Mouse (Mus musculus): ENCODE results near the gene Snd1. TPM values are rescaled to one million over a fixed set of nuclear protein-coding genes. Genes with fewer than 3 reads are reported as not detected.

Snd1 gene
- polyA plus RNA-seq, 1 experiment from 2014 or later: 56.1 TPM

DNA sequence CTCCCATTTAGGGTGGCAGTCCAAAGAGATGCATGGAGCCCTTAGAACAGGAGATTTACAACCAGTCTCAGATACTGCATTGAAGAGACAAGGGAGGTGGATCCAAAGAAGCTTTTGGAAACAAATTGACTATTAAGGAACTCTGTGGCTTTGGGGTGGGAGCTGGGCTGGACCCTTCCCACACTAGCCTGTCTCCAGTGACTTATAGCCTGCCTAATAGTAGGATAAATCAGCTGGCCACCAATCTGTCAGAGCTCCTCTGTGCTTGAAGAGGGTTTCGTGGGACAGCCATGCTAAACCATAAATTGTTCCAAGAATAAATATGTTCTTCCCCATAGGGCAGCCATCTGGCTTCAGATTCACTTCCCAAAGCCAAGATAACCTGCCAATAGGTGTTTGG lies 400.4 kb downstream of the Snd1 start:
- H3K27me3 ChIP-seq (ENCODE audit: control insufficient read depth, insufficient read depth, low read depth, low read length): no peaks in the 10 kb centered on the region
- no peak overlapping the region for H3K9ac ChIP-seq (ENCODE audit: low read depth, low read length)
- H3K4me2 ChIP-seq (ENCODE audit: low read depth, low read length): no peak overlapping the region
- H3K36me3 ChIP-seq (ENCODE audit: control insufficient read depth, insufficient read depth): no peaks in the 10 kb centered on the region
- 81% methylated on average over 1 of the region's 1 CpGs for WGBS (ENCODE audit: insufficient replicate concordance)
- no peak overlapping the region for H3K27ac ChIP-seq (ENCODE audit: low read length)
- ATAC-seq (ENCODE audit: low read depth): no peak
- no peak overlapping the region for H3K4me3 ChIP-seq (ENCODE audit: low read depth, low read length)
- H3K4me1 ChIP-seq (ENCODE audit: control insufficient read depth, low read depth, low read length): no peaks in the 10 kb centered on the region
- H3K9me3 ChIP-seq (replicated peaks; ENCODE audit: control insufficient read depth, low read length): no peaks in the 10 kb centered on the region

GRCm38 (mm10) chr6:28876492-28876891 lies 401.6 kb downstream of the Snd1 start:
- no peak for ATAC-seq (ENCODE audit: low read depth)
- H3K4me2 ChIP-seq (ENCODE audit: low read depth, low read length): no peak overlapping the region
- WGBS (ENCODE audit: insufficient replicate concordance): 60% methylated on average over 3 of the region's 3 CpGs
- H3K9me3 ChIP-seq (replicated peaks; ENCODE audit: control insufficient read depth, low read length): no peaks in the 10 kb centered on the region
- no peaks in the 10 kb centered on the region for H3K36me3 ChIP-seq (ENCODE audit: control insufficient read depth, insufficient read depth)
- no peak overlapping the region for H3K9ac ChIP-seq (ENCODE audit: low read depth, low read length)
- H3K4me1 ChIP-seq (ENCODE audit: control insufficient read depth, low read depth, low read length): no peaks in the 10 kb centered on the region
- no peak overlapping the region for H3K4me3 ChIP-seq (ENCODE audit: low read depth, low read length)
- no peaks in the 10 kb centered on the region for H3K27me3 ChIP-seq (ENCODE audit: control insufficient read depth, insufficient read depth, low read depth, low read length)
- no peak overlapping the region for H3K27ac ChIP-seq (ENCODE audit: low read length)

- Histone ChIP-seq H3K9me3 (replicated peaks; ENCODE audit: control insufficient read depth, low read length) (no peaks in the 10 kb centered on the region), H3K27me3 (ENCODE audit: control insufficient read depth, insufficient read depth, low read depth, low read length) (no peaks in the 10 kb centered on the region), H3K9ac (ENCODE audit: low read depth, low read length) (no peak overlapping the region), H3K4me1 (ENCODE audit: control insufficient read depth, low read depth, low read length) (no peaks in the 10 kb centered on the region), H3K4me2 (ENCODE audit: low read depth, low read length) (no peak overlapping the region), H3K27ac (ENCODE audit: low read length) (no peak overlapping the region), H3K36me3 (ENCODE audit: control insufficient read depth, insufficient read depth) (no peaks in the 10 kb centered on the region), H3K4me3 (ENCODE audit: low read depth, low read length) (no peak overlapping the region)
- ATAC-seq (ENCODE audit: low read depth): no peak
- WGBS (ENCODE audit: insufficient replicate concordance): 44% methylated on average over 7 of the region's 7 CpGs
These were observed 403.2 kb downstream of the Snd1 start for GRCm38 (mm10) chr6:28877945-28878666.

- Histone ChIP-seq H3K27ac (ENCODE audit: low read length) (no peak overlapping the region), H3K27me3 (ENCODE audit: control insufficient read depth, insufficient read depth, low read depth, low read length) (no peaks in the 10 kb centered on the region), H3K9me3 (replicated peaks; ENCODE audit: control insufficient read depth, low read length) (no peaks in the 10 kb centered on the region), H3K4me2 (ENCODE audit: low read depth, low read length) (no peak overlapping the region), H3K9ac (ENCODE audit: low read depth, low read length) (no peak overlapping the region), H3K4me1 (ENCODE audit: control insufficient read depth, low read depth, low read length) (no peaks in the 10 kb centered on the region), H3K36me3 (ENCODE audit: control insufficient read depth, insufficient read depth) (peaks cover 2% of the 10 kb centered on the region; the same call in 1 of the 2 replicates), H3K4me3 (ENCODE audit: low read depth, low read length) (no peak overlapping the region)
- 52% methylated on average over 8 of the region's 8 CpGs for WGBS (ENCODE audit: insufficient replicate concordance)
- ATAC-seq (ENCODE audit: low read depth): no peak
These were observed 404.4 kb downstream of the Snd1 start for GRCm38 (mm10) chr6:28879315-28879714.

DNA sequence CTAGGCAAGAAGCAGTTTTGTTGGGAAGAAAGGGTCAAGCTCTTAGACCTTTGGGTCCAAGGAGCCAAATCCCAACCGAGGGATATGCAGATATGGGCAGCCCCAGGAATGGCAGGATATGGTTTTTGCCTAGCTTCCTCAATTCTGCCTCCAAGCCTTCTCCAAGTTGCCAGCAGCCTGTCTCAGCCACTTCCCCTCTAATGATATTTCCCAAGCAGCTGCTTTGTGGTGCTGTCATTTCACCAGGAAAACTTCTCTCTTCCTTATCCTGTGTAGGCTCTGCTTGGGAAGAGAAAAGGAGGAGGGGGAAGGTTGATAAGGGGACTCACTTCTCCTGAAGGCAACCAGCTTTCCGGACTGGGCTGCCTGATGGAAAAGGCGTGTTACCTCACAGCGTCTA lies 406.0 kb downstream of the Snd1 start:
- WGBS (ENCODE audit: insufficient replicate concordance): 50% methylated on average over 4 of the region's 4 CpGs
- ATAC-seq (ENCODE audit: low read depth): 0 out of 2 replicates have a peak, but pooled peaks have one; percentile 30
- Histone ChIP-seq H3K27me3 (ENCODE audit: control insufficient read depth, insufficient read depth, low read depth, low read length) (no peaks in the 10 kb centered on the region), H3K4me1 (ENCODE audit: control insufficient read depth, low read depth, low read length) (no peaks in the 10 kb centered on the region), H3K9me3 (replicated peaks; ENCODE audit: control insufficient read depth, low read length) (no peaks in the 10 kb centered on the region), H3K36me3 (ENCODE audit: control insufficient read depth, insufficient read depth) (peaks cover 2% of the 10 kb centered on the region; the same call in 1 of the 2 replicates), H3K9ac (ENCODE audit: low read depth, low read length) (no peak overlapping the region), H3K4me3 (ENCODE audit: low read depth, low read length) (no peak overlapping the region), H3K27ac (ENCODE audit: low read length) (no peak overlapping the region), H3K4me2 (ENCODE audit: low read depth, low read length) (no peak overlapping the region)

DNA sequence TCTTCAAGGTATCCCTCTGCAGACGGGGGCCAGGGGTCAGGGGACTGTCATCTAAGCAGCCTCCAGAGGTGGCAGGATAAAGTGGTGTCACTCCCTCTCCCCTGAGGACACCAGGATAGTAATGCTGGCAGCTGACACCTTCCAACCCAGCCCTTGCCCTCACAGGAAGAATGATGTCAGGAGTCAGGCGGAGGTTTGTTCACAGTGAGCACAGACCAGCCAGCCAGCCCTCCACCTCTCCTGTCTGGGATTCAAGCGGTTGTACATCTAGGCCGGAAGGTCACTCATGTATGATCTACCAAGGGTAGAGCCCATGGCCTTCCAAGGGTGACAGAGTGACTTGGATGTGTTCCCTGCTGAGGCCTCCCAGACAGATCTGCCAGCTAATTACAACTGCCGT lies 408.6 kb downstream of the Snd1 start:
- Histone ChIP-seq H3K9me3 (replicated peaks; ENCODE audit: control insufficient read depth, low read length) (no peaks in the 10 kb centered on the region), H3K36me3 (ENCODE audit: control insufficient read depth, insufficient read depth) (peaks cover 2% of the 10 kb centered on the region; the same call in 1 of the 2 replicates), H3K4me2 (ENCODE audit: low read depth, low read length) (no peak overlapping the region), H3K27me3 (ENCODE audit: control insufficient read depth, insufficient read depth, low read depth, low read length) (no peaks in the 10 kb centered on the region), H3K4me3 (ENCODE audit: low read depth, low read length) (no peak overlapping the region), H3K27ac (ENCODE audit: low read length) (no peak overlapping the region), H3K9ac (ENCODE audit: low read depth, low read length) (no peak overlapping the region), H3K4me1 (ENCODE audit: control insufficient read depth, low read depth, low read length) (no peaks in the 10 kb centered on the region)
- 66% methylated on average over 5 of the region's 5 CpGs for WGBS (ENCODE audit: insufficient replicate concordance)
- ATAC-seq (ENCODE audit: low read depth): no peak

DNA sequence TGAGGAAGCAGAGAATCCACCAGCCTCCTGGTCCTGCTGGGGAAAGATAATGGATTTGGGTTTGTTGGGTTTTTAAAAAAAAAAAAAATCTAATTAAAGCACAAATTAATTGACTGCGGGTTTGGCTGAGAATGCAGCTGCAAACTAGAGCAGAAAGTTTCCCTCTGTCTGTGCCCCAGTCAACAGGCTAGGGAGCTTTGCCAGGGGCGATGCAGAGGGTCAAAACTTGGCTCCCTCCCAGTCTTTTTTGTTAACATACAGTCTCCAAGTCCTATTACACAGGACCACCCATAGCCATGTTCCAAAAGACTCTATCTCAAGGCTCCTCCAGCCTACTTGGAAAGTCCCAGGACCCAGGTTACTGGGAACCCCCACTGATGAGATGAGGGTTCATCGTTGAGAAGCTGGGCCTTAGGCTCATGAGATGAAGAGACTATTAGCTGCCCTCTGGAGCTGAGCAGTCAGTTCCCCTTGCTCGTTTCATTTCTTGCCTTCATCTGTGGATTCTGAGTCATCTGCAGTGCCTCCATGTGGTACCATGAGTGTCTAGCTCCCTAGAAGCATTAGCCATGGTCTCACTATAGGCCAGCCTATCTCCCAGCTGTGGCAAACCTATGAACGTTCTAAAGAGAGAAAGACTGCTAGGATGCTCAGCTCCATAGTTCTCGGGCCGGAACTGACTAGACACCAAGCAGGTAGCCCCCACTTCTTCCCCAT lies 411.9 kb downstream of the Snd1 start:
- Histone ChIP-seq H3K36me3 (ENCODE audit: control insufficient read depth, insufficient read depth) (peaks cover 2% of the 10 kb centered on the region; the same call in 1 of the 2 replicates), H3K4me3 (ENCODE audit: low read depth, low read length) (no peak overlapping the region), H3K4me1 (ENCODE audit: control insufficient read depth, low read depth, low read length) (no peaks in the 10 kb centered on the region), H3K4me2 (ENCODE audit: low read depth, low read length) (no peak overlapping the region), H3K9ac (ENCODE audit: low read depth, low read length) (no peak overlapping the region), H3K9me3 (replicated peaks; ENCODE audit: control insufficient read depth, low read length) (no peaks in the 10 kb centered on the region), H3K27ac (ENCODE audit: low read length) (no peak overlapping the region), H3K27me3 (ENCODE audit: control insufficient read depth, insufficient read depth, low read depth, low read length) (no peaks in the 10 kb centered on the region)
- 70% methylated on average over 7 of the region's 7 CpGs for WGBS (ENCODE audit: insufficient replicate concordance)
- no peak for ATAC-seq (ENCODE audit: low read depth)

DNA sequence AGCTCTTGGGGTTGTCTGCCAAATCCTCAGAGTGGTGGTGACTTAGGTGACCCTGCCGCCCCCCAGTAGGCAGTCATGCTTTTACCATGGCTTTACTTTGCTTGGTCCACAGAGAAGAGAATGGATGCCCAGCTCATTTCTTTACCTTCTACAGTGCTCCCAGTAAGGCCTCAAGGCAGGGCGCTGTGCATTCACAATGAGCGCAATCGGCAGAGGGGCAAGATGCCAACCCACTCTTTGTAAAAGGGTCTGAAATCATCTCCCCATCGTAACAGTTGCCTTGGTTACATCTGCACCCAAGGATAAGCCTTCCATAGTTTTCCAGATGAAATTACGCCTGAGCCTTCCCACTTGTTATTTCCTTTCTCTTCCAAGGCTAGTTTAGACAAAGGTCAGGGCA lies 415.5 kb downstream of the Snd1 start:
- Histone ChIP-seq H3K4me3 (ENCODE audit: low read depth, low read length) (no peak overlapping the region), H3K27ac (ENCODE audit: low read length) (no peak overlapping the region), H3K9me3 (replicated peaks; ENCODE audit: control insufficient read depth, low read length) (no peaks in the 10 kb centered on the region), H3K36me3 (ENCODE audit: control insufficient read depth, insufficient read depth) (no peaks in the 10 kb centered on the region), H3K4me2 (ENCODE audit: low read depth, low read length) (no peak overlapping the region), H3K4me1 (ENCODE audit: control insufficient read depth, low read depth, low read length) (no peaks in the 10 kb centered on the region), H3K9ac (ENCODE audit: low read depth, low read length) (no peak overlapping the region), H3K27me3 (ENCODE audit: control insufficient read depth, insufficient read depth, low read depth, low read length) (no peaks in the 10 kb centered on the region)
- 81% methylated on average over 6 of the region's 6 CpGs for WGBS (ENCODE audit: insufficient replicate concordance)
- no peak for ATAC-seq (ENCODE audit: low read depth)

GRCm38 (mm10) chr6:28891480-28891879 lies 416.5 kb downstream of the Snd1 start:
- H3K9me3 ChIP-seq (replicated peaks; ENCODE audit: control insufficient read depth, low read length): no peaks in the 10 kb centered on the region
- WGBS (ENCODE audit: insufficient replicate concordance): 67% methylated on average over 9 of the region's 9 CpGs
- H3K27ac ChIP-seq (ENCODE audit: low read length): no peak overlapping the region
- H3K36me3 ChIP-seq (ENCODE audit: control insufficient read depth, insufficient read depth): no peaks in the 10 kb centered on the region
- no peak overlapping the region for H3K9ac ChIP-seq (ENCODE audit: low read depth, low read length)
- no peak overlapping the region for H3K4me2 ChIP-seq (ENCODE audit: low read depth, low read length)
- H3K27me3 ChIP-seq (ENCODE audit: control insufficient read depth, insufficient read depth, low read depth, low read length): no peaks in the 10 kb centered on the region
- no peak for ATAC-seq (ENCODE audit: low read depth)
- no peaks in the 10 kb centered on the region for H3K4me1 ChIP-seq (ENCODE audit: control insufficient read depth, low read depth, low read length)
- H3K4me3 ChIP-seq (ENCODE audit: low read depth, low read length): no peak overlapping the region

Data from liver, embryonic 16.5 days (tissue).